Mouse (Mus musculus): ENCODE results near the gene Cpxm2. TPM values are rescaled to one million over a fixed set of nuclear protein-coding genes. Genes with fewer than 3 reads are reported as not detected.

Cpxm2 gene
- 1 to 10 TPM; 4.5 to 4.9 TPM for total RNA-seq (2021)
- long read RNA-seq, experiment 1, partial matches to known transcripts: 3 of 5 reads
- long read RNA-seq, experiment 1, other reads (novel, unspliced or antisense): 2 of 5 reads
- long read RNA-seq, experiment 2, partial matches to known transcripts: 1 of 2 reads
- long read RNA-seq, experiment 2, other reads (novel, unspliced or antisense): 1 of 2 reads

DNA sequence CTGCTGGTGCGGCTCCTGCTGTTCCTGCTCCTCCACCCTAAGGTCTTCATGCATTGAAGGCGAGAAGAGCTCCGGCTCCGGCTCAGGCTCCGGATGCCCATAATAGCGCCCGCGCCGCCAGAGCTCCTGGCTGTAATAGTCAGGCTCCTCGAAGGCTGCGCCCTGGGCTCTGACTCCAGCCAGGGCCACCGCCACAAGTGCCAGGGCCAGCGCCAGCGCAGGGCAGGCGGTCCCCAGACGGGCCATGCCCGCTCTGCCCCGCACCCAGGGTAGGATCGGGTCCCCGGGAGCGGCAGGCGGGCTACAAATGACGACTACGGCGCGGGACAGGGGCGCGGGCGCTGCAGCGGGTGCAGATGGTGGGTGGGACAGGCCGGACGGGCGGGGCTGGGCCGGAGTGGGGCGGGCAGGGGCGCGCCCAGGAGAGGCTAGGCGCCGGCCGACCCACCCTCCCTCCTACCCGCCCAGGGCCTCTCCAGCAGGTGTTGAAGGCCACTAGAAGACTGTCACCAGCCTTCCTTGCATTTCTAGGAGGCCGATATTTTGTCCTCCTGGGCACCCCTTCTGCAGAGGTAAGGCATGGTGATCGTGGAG is at the start of gene Cpxm2:
Gene Cpxm2, minus strand, starts transcription at position 372 of the 594 bp plus-strand sequence.
- DNase-seq (ENCODE audit: low spot score in 2 of 2): no peak
- intact Hi-C loops (cut with DNase I): no loop called here

- intact Hi-C loops (cut with DNase I): loop anchor here (10.0 kb wide), 1 partner anchor 129 kb away; no protein-coding TSS in a partner anchor
- DNase-seq (ENCODE audit: low spot score in 2 of 2): no peak
These were observed 49.6 kb upstream of the Cpxm2 start for GRCm38 (mm10) chr7:132204073-132204612.

- no peak for DNase-seq (ENCODE audit: low spot score in 2 of 2)
- intact Hi-C loops (cut with DNase I): loop anchor here (10.0 kb wide), 1 partner anchor 125 kb away; no protein-coding TSS in a partner anchor
These were observed 45.1 kb upstream of the Cpxm2 start for GRCm38 (mm10) chr7:132199686-132200085.

- DNase-seq (ENCODE audit: low spot score in 2 of 2): no peak
- intact Hi-C loops (cut with DNase I): no loop called here
These were observed 44.3 kb upstream of the Cpxm2 start for GRCm38 (mm10) chr7:132198806-132199205.

GRCm38 (mm10) chr7:132197817-132198475 is 43.4 kb upstream of the Cpxm2 start:
- intact Hi-C loops (cut with DNase I): no loop called here
- no peak for DNase-seq (ENCODE audit: low spot score in 2 of 2)

DNA sequence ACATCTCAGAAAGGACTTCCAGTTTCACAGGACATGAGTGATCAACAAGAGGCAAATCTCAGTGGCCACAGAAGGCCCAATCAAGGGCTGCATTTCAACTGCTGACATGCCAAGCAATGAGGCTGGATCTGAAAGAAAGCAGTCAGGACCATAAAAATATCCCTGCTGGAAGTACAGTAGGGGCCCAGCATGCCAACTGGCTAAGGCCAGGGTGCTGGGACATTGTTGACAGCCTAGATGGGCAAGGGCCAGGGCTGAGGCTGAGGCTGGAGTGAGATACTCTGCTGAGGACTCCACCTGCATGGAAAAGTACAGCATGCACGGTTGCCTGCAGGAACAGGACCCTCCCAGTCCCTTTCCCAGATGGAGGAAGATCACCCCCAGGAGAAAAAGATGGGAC is 42.0 kb upstream of the Cpxm2 start:
- intact Hi-C loops (cut with DNase I): no loop called here
- no peak for DNase-seq (ENCODE audit: low spot score in 2 of 2)

- intact Hi-C loops (cut with DNase I): no loop called here
- DNase-seq (ENCODE audit: low spot score in 2 of 2): no peak
These were observed 39.1 kb upstream of the Cpxm2 start for GRCm38 (mm10) chr7:132193606-132194005.

- intact Hi-C loops (cut with DNase I): no loop called here
- DNase-seq (ENCODE audit: low spot score in 2 of 2): no peak
These were observed 32.9 kb upstream of the Cpxm2 start for GRCm38 (mm10) chr7:132187456-132187855.

GRCm38 (mm10) chr7:132183892-132184404 is 29.4 kb upstream of the Cpxm2 start:
- intact Hi-C loops (cut with DNase I): no loop called here
- peak in 1 of 2 experiments; percentile 30 for DNase-seq (ENCODE audit: low spot score in 2 of 2)

DNA sequence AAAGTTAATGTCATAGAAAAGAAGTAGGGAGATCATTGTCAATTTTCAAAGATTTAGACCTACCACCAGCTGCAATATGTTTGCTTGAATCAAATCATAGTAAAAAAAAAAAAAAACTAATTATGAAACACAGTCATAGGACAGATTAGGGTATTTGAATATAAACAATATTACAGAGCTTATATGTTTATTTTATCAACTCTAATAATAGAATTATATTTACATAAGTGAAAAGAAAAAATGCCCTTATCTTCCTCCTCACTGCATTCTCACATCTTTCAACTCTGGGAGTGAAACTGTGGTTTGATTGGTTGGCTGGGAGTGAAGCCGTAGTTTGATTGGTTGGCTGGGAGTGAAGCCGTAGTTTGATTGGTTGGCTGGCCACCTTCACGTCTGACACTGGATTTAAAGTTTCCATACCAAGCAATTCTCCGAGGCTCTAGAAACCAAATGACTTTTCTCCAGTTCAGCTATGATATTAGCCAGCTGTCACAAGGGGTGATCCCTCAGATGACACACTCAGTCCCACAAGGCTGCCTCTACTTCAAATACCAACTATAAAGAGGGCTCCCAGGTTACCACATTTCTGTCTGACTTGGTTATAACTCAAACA is 27.2 kb upstream of the Cpxm2 start:
- intact Hi-C loops (cut with DNase I): no loop called here
- DNase-seq (ENCODE audit: low spot score in 2 of 2): no peak

- intact Hi-C loops (cut with DNase I): no loop called here
- no peak for DNase-seq (ENCODE audit: low spot score in 2 of 2)
These were observed 26.5 kb upstream of the Cpxm2 start for GRCm38 (mm10) chr7:132181042-132181441.

GRCm38 (mm10) chr7:132179049-132179448 is 24.5 kb upstream of the Cpxm2 start:
- no peak for DNase-seq (ENCODE audit: low spot score in 2 of 2)
- intact Hi-C loops (cut with DNase I): no loop called here

DNA sequence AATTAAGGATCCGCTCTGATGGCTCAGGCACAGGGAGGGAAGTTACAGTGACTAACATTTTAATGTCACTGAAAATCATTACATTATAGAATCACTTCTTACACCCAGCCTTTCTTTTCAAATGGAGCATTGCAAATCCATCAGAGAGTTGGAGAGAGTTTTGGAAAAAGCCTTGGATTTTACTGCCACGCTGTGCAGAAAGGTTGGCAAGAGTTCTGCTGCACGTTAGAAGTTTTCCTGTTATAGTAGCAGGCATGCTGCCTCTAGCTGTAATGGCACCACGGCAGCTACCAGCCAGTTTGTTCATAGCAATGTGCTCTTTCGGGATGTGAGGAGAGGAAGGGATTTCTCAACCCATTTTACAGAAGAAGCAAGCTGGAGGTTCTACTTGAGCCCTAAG is 20.2 kb upstream of the Cpxm2 start:
- intact Hi-C loops (cut with DNase I): loop anchor here (2.0 kb wide), 1 partner anchor 34 kb away; no protein-coding TSS in a partner anchor
- peak in 1 of 2 experiments; percentile 24 for DNase-seq (ENCODE audit: low spot score in 2 of 2)

DNA sequence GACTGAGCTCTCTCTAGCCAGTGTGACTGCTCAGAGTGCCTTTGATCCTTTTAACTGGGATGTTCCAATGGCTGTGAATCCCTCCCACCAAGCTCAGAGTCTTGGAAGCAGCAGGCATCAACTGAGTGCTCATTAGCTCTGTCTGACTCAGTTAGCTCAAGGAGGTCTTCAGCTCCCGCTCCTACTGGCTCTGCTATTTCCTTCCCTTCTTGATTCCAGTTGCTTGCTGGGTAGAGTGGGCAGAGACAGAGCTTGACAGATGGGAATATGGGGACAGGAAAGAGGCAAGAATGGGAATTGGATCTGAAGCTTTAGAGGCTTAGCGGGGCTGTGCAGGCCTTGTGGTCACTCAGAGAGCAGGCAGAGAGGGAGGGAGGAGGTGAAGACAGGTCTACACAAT is 19.8 kb upstream of the Cpxm2 start:
- intact Hi-C loops (cut with DNase I): loop anchor here (2.0 kb wide), 1 partner anchor 35 kb away; no protein-coding TSS in a partner anchor
- DNase-seq (ENCODE audit: low spot score in 2 of 2): no peak

- intact Hi-C loops (cut with DNase I): no loop called here
- DNase-seq (ENCODE audit: low spot score in 2 of 2): peak in 1 of 2 experiments; percentile 57
These were observed 17.7 kb upstream of the Cpxm2 start for GRCm38 (mm10) chr7:132172220-132172619.

DNA sequence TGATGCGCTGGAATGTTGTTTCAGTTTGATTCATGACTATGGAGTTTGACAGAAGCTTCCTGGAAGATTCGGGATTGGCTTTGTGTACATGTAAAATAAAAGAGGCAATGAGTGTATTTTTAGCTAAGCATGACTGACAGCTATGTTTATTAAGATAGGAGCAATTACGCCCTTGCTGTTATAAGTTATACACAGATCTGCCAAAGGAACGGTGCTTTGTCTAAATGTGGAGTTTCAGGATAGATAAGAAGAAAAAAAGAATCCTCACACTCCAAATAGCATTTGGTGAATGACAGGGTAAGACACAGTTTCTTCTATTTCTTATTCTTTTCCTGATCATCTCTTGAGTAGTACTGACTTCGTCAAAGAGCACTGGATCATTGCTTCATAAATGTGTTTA is 17.2 kb upstream of the Cpxm2 start:
- DNase-seq (ENCODE audit: low spot score in 2 of 2): no peak
- intact Hi-C loops (cut with DNase I): no loop called here

DNA sequence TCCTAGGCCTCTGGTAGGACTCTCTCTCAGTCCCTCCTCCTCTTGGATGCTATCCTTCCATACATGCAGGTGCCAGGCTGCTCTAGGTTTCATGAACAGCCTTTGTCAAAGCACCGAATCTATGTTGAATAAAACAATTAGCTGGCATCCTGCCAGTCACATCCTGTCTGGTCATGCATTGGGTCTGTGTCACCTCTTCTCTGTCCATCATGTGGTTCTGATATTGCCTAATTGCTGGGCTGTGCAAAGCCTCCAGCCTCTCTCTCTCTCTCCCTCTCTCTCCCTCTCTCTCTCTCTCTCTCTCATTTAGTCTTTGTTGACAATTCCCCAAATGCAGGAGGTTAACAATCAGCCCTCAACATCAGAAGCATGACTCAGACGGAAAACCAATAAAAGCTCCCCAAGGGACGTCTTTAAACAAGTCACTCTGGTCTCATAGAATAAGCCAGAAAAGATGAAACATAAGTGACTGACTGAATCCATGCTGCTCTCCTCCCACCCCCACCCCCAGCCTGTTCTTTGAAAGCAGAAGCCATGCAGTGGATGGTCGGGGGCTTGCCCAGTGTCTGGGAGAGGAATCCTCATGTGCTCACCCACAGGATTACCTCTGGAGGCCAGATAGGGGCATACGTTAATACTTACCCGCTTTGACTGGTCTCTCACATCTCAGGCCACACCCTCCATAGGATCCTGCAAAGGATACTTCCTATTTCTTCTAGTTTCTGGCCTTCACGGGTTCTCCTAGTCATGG is 15.1 kb upstream of the Cpxm2 start:
- DNase-seq (ENCODE audit: low spot score in 2 of 2): no peak
- intact Hi-C loops (cut with DNase I): no loop called here

GRCm38 (mm10) chr7:132167239-132167638 is 12.7 kb upstream of the Cpxm2 start:
- no peak for DNase-seq (ENCODE audit: low spot score in 2 of 2)
- intact Hi-C loops (cut with DNase I): no loop called here

- intact Hi-C loops (cut with DNase I): no loop called here
- DNase-seq (ENCODE audit: low spot score in 2 of 2): no peak
These were observed 7.7 kb upstream of the Cpxm2 start for GRCm38 (mm10) chr7:132162254-132162653.
